Mouse (Mus musculus) MEL (cell line): Measurements from ENCODE around the gene Coil. TPM values are rescaled to one million over a fixed set of nuclear protein-coding genes. Genes with fewer than 3 reads are reported as not detected.

Source experiments
- DNase-seq: peaks from one replicate; pipeline ENCODE4 v3.0.0; 2011; ENCODE audit warnings: low read depth, low spot score
- H3K27ac ChIP-seq: 2 replicates; pipeline ENCODE4 v1.5.1; 2012; ENCODE audit warnings: low read depth, mild to moderate bottlenecking, control low read depth, low read length, moderate library complexity; ENCODE audit not compliant: control insufficient read depth
- H3K27me3 ChIP-seq, 2 experiments: fragments of 150-350 bp in 1 of 2; sonication (generic) in 1 of 2; 2 replicates each; pipeline ENCODE4 v1.6.1; 2012; ENCODE audit warnings: low read length in 2 of 2, mild to moderate bottlenecking in 2 of 2, improper control_type of control experiment in 1 of 2, moderate library complexity in 1 of 2; ENCODE audit not compliant: insufficient read depth in 2 of 2, control insufficient read depth in 1 of 2
- H3K36me3 ChIP-seq, 2 experiments: 2 replicates each; pipeline ENCODE4 v1.6.1; 2012 to 2014; ENCODE audit warnings: low read length in 2 of 2, improper control_type of control experiment in 1 of 2, inconsistent platforms in 1 of 2, mild to moderate bottlenecking in 1 of 2; ENCODE audit not compliant: insufficient read depth in 2 of 2, control insufficient read depth in 1 of 2
- H3K4me1 ChIP-seq, 2 experiments: fragments of 150-350 bp in 1 of 2; sonication (generic) in 1 of 2; 2 replicates each; pipeline ENCODE4 v1.6.1; 2012; ENCODE audit warnings: low read length in 2 of 2, improper control_type of control experiment in 1 of 2, mild to moderate bottlenecking in 1 of 2; ENCODE audit not compliant: insufficient read depth in 2 of 2, control insufficient read depth in 1 of 2
- H3K4me3 ChIP-seq, 2 experiments: fragments of 150-350 bp in 1 of 2; sonication (generic) in 1 of 2; 2 replicates each; pipeline ENCODE4 v1.5.1; 2012; ENCODE audit warnings: low read depth in 2 of 2, low read length in 2 of 2, mild to moderate bottlenecking in 2 of 2, moderate library complexity in 2 of 2, control low read depth in 1 of 2, improper control_type of control experiment in 1 of 2; ENCODE audit not compliant: control insufficient read depth in 1 of 2, insufficient read depth in 1 of 2
- H3K79me2 ChIP-seq: 2 replicates; pipeline ENCODE4 v1.6.1; 2012; ENCODE audit warnings: mild to moderate bottlenecking, low read length, moderate library complexity; ENCODE audit not compliant: control insufficient read depth, poor library complexity, insufficient read depth
- H3K9ac ChIP-seq: 2 replicates; pipeline ENCODE4 v1.6.1; 2012; ENCODE audit warnings: low read depth, mild to moderate bottlenecking, control low read depth, low read length, moderate library complexity; ENCODE audit not compliant: control insufficient read depth, poor library complexity, severe bottlenecking
- H3K9me3 ChIP-seq: fragments of 150-350 bp; sonication (generic); replicated peaks from 2 replicates; pipeline ENCODE4 v1.6.1; 2012; ENCODE audit warnings: mild to moderate bottlenecking, low read length, improper control_type of control experiment, moderate library complexity; ENCODE audit not compliant: insufficient read depth
- E2F4 ChIP-seq: IDR thresholded peaks from 2 replicates; pipeline ENCODE4 v1.6.1; 2011; ENCODE audit warnings: low read depth, low read length, improper control_type of control experiment, borderline replicate concordance
- GABPA ChIP-seq: IDR thresholded peaks from 2 replicates; pipeline ENCODE4 v1.6.1; 2012; ENCODE audit warnings: low read depth, mild to moderate bottlenecking, inconsistent platforms, low read length, improper control_type of control experiment, moderate library complexity
- GATA1 ChIP-seq: IDR thresholded peaks from 2 replicates; pipeline ENCODE4 v1.6.1; 2011; ENCODE audit warnings: low read depth, low read length, improper control_type of control experiment
- HCFC1 ChIP-seq: IDR thresholded peaks from 2 replicates; pipeline ENCODE4 v1.6.1; 2012; ENCODE audit warnings: low read depth, mild to moderate bottlenecking, inconsistent platforms, low read length, improper control_type of control experiment, moderate library complexity
- JUND ChIP-seq: IDR thresholded peaks from 2 replicates; pipeline ENCODE4 v1.6.1; 2011; ENCODE audit warnings: low read depth, mild to moderate bottlenecking, improper control_type of control experiment, low read length
- MXI1 ChIP-seq: IDR thresholded peaks from 2 replicates; pipeline ENCODE4 v1.6.1; 2011; ENCODE audit warnings: mild to moderate bottlenecking, low read depth, low read length, improper control_type of control experiment
- MYC ChIP-seq: IDR thresholded peaks from 2 replicates; pipeline ENCODE4 v1.6.1; 2011; ENCODE audit warnings: low read depth, mild to moderate bottlenecking, low read length, improper control_type of control experiment, moderate library complexity
- NELFE ChIP-seq: IDR thresholded peaks from 2 replicates; pipeline ENCODE4 v1.6.1; 2011; ENCODE audit warnings: low read depth, low read length, improper control_type of control experiment
- POLR2AphosphoS2 ChIP-seq: IDR thresholded peaks from 2 replicates; pipeline ENCODE4 v1.6.1; 2011; ENCODE audit warnings: low read length, improper control_type of control experiment
- SMC3 ChIP-seq: IDR thresholded peaks from 2 replicates; pipeline ENCODE4 v1.6.1; 2011; ENCODE audit warnings: low read depth, low read length, improper control_type of control experiment
- TAL1 ChIP-seq: IDR thresholded peaks from 2 replicates; pipeline ENCODE4 v1.6.1; 2012; ENCODE audit warnings: mild to moderate bottlenecking, inconsistent platforms, low read length, moderate library complexity, mixed read lengths
- TCF12 ChIP-seq: IDR thresholded peaks from 2 replicates; pipeline ENCODE4 v1.6.1; 2014; ENCODE audit warnings: low read depth, mild to moderate bottlenecking, inconsistent platforms, low read length, improper control_type of control experiment, moderate library complexity
- USF1 ChIP-seq: IDR thresholded peaks from 2 replicates; pipeline ENCODE4 v1.6.1; 2014; ENCODE audit warnings: low read depth, mild to moderate bottlenecking, inconsistent platforms, low read length, improper control_type of control experiment, moderate library complexity
- ZMIZ1 ChIP-seq: IDR thresholded peaks from 2 replicates; pipeline ENCODE4 v1.6.1; 2012; ENCODE audit warnings: low read depth, mild to moderate bottlenecking, inconsistent platforms, low read length, improper control_type of control experiment, moderate library complexity
- polyA plus RNA-seq, 2 experiments: library from polyadenylated mRNA; stranded (reverse) in 1 of 2; unstranded in 1 of 2; fragments of >175 nt in 1 of 2; fragments of >200 nt in 1 of 2; gene quantifications; 2 replicates each; pipeline versions ENCODE4 v1.2.1 to v1.2.4; 2012; ENCODE audit warnings: low replicate concordance in 2 of 2, low read depth in 1 of 2; ENCODE audit not compliant: insufficient read length in 2 of 2, insufficient read depth in 1 of 2, missing spikeins in 1 of 2
- total RNA-seq: library from RNA; depleted of rRNA; stranded (reverse); fragments of 300-350 nt; gene quantifications from 2 replicates; pipeline ENCODE4 v1.2.3, GENCODE M21; 2012

Gene Coil
- total and polyA plus RNA-seq, 3 experiments, result 24.4 to 32.6 TPM; not detected in 1

DNA sequence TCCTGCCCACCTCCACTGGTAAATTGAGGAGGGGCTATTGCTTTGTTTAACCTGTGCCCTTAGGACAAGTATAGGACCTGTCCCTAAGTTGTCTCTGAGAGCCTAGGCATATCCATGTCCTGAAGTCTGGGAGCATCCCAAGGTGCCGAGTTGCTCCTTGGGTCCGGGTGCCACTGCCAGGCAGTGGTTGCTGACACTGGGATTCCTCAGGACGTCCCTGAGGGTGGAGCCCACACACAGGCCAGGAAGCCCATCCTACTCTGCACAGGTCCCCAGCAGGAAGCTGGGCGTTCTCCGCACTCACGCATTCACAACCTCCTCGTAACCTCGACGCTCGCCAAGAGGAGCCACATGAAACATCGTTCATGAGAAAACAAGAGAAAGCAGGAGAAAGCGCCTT is 28.6 kb upstream of the Coil start:
- Histone ChIP-seq H3K36me3 (no peaks in the 10 kb centered on the region), H3K9me3 (no peaks in the 10 kb centered on the region), H3K4me1 (no peaks in the 10 kb centered on the region), H3K27me3 (no peaks in the 10 kb centered on the region), H3K79me2 (no peaks in the 10 kb centered on the region), H3K9ac (no peak overlapping the region), H3K27ac (no peak overlapping the region), H3K4me3 (no peak overlapping the region)
- DNase-seq, result no peak
- TF ChIP-seq MYC, result no peak

DNA sequence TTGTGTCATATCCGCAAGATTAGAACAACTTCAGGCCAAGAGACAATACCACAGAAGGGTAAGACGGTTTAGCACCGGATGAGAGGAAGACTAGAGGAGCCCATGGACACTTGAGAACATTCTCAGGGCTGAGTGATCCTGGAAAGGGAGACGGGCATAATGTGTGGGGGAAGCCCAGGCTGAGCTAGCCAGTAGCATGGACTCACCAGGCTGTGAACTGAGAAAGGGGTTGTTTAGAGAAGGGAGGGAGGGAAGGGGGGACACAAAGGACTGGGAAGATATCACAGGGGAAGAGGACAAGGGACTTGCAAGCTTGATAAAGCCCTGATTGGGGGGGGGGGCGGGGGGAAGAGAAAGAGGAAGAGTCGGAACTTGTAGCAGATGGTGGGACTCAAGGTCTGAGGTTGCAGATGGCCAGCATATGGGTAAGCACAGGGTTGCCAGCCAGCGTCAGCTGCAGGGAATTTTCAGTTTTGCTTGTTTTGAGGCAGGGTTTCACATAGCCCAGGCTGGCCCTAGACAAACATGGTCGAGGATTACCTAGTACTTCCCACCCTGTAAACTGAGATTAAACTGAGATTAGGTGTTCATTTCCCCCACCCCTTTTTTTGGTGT is 24.0 kb upstream of the Coil start:
- no peak for TF ChIP-seq TCF12
- TF ChIP-seq GABPA, result no peak
- TF ChIP-seq JUND, result no peak
- no peak for TF ChIP-seq E2F4
- no peak for TF ChIP-seq SMC3
- TF ChIP-seq USF1, result no peak
- TF ChIP-seq POLR2AphosphoS2, result no peak
- H3K9ac ChIP-seq, result no peak overlapping the region
- no peak for DNase-seq
- no peaks in the 10 kb centered on the region for H3K9me3 ChIP-seq
- no peaks in the 10 kb centered on the region for H3K79me2 ChIP-seq
- peaks cover 2 to 11% of the 10 kb centered on the region in 2 experiments; a peak in 3 of 4 replicates for H3K4me1 ChIP-seq
- H3K27me3 ChIP-seq, result no peaks in the 10 kb centered on the region
- no peak overlapping the region for H3K27ac ChIP-seq
- H3K4me3 ChIP-seq, result no peak overlapping the region
- H3K36me3 ChIP-seq, result peaks cover 0 to 7% of the 10 kb centered on the region in 2 experiments; a peak in 1 of 4 replicates

GRCm38 (mm10) chr11:88948896-88949295 is 21.2 kb upstream of the Coil start:
- Histone ChIP-seq H3K4me3 (no peak overlapping the region), H3K36me3 (peaks cover 0 to 13% of the 10 kb centered on the region in 2 experiments; a peak in 2 of 4 replicates), H3K27ac (no peak overlapping the region), H3K79me2 (no peaks in the 10 kb centered on the region), H3K4me1 (peaks cover 6 to 15% of the 10 kb centered on the region in 2 experiments; a peak in 3 of 4 replicates), H3K27me3 (no peaks in the 10 kb centered on the region), H3K9me3 (no peaks in the 10 kb centered on the region), H3K9ac (no peak overlapping the region)
- DNase-seq, result no peak
- no peak for TF ChIP-seq NELFE
- TF ChIP-seq TAL1, result no peak
- no peak for TF ChIP-seq MXI1
- no peak for TF ChIP-seq ZMIZ1
- TF ChIP-seq POLR2AphosphoS2, result no peak
- no peak for TF ChIP-seq GATA1
- no peak for TF ChIP-seq HCFC1
